Mouse (Mus musculus) lung, embryonic 15.5 days (tissue): ENCODE results near the gene Ubac1. TPM values are rescaled to one million over a fixed set of nuclear protein-coding genes. Genes with fewer than 3 reads are reported as not detected.

Source experiments
- ATAC-seq: fragments of 200-750 bp; cut with Nextera tagmentation; 2 replicates; pipeline ENCODE4 v1.8.0; 2017; ENCODE audit warnings: moderate number of reproducible peaks, borderline replicate concordance; ENCODE audit not compliant: low FRiP score, low TSS enrichment; ENCODE audit errors: extremely low read depth
- H3K27ac ChIP-seq: fragments of 300-500 bp; sonication (generic); 2 replicates; pipeline ENCODE4 v1.5.1; 2015; ENCODE audit warnings: moderate library complexity, mild to moderate bottlenecking, inconsistent platforms
- H3K27me3 ChIP-seq: fragments of 300-500 bp; sonication (generic); 2 replicates; pipeline ENCODE4 v1.6.1; 2015; ENCODE audit warnings: inconsistent platforms
- H3K36me3 ChIP-seq: fragments of 300-500 bp; sonication (generic); 2 replicates; pipeline ENCODE4 v1.6.1; 2015; ENCODE audit warnings: inconsistent platforms
- H3K4me1 ChIP-seq: fragments of 300-500 bp; sonication (generic); 2 replicates; pipeline ENCODE4 v1.6.1; 2015; ENCODE audit warnings: inconsistent platforms
- H3K4me2 ChIP-seq: fragments of 300-500 bp; sonication (generic); 2 replicates; pipeline ENCODE4 v1.6.1; 2015; ENCODE audit warnings: inconsistent platforms, mild to moderate bottlenecking, moderate library complexity
- H3K4me3 ChIP-seq: fragments of 300-500 bp; sonication (generic); 2 replicates; pipeline ENCODE4 v1.5.1; 2015; ENCODE audit warnings: mild to moderate bottlenecking, inconsistent platforms
- H3K9ac ChIP-seq: fragments of 300-500 bp; sonication (generic); 2 replicates; pipeline ENCODE4 v1.6.1; 2015; ENCODE audit warnings: inconsistent platforms
- H3K9me3 ChIP-seq: fragments of 300-500 bp; sonication (generic); 2 replicates; pipeline ENCODE4 v1.6.1; 2016; ENCODE audit warnings: inconsistent platforms
- WGBS: fragments of 180-500 bp; shearing (Covaris S2); methylation state at CpG from one replicate; pipeline ENCODE4 v1.1.7; 2015; 5-methylcytosine and 5-hydroxymethylcytosine counted together
- polyA plus RNA-seq: library from polyadenylated mRNA; unstranded; fragments of >200 nt; fragmentation: Nextera tagmentation; extraction: Ambion mirVana; gene quantifications from 2 replicates; pipeline ENCODE4 v1.2.1, GENCODE M21; 2015

Gene Ubac1
- polyA plus RNA-seq, 1 experiment from 2014 or later = 71.7 TPM

GRCm38 (mm10) chr2:26020714-26021560 lies 610 bp downstream of the Ubac1 start:
- peak; percentile 40; the same call in 1 of the 2 replicates for ATAC-seq
- WGBS = under 1% methylated on average over 38 of the region's 38 CpGs
- peaks cover 5% of the 10 kb centered on the region; the same call in 1 of the 2 replicates for H3K36me3 ChIP-seq
- peak overlapping the region; percentile 68 for H3K9ac ChIP-seq
- H3K27me3 ChIP-seq = no peaks in the 10 kb centered on the region
- peak overlapping the region; percentile 81 for H3K4me3 ChIP-seq
- H3K4me1 ChIP-seq = peaks cover 12% of the 10 kb centered on the region
- H3K27ac ChIP-seq = peak overlapping the region; percentile 81
- H3K4me2 ChIP-seq = peak overlapping the region; percentile 64
- H3K9me3 ChIP-seq = no peaks in the 10 kb centered on the region

- peaks cover 12% of the 10 kb centered on the region for H3K4me1 ChIP-seq
- H3K4me2 ChIP-seq = peak overlapping the region; percentile 64; the same call in 1 of the 2 replicates
- H3K9me3 ChIP-seq = no peaks in the 10 kb centered on the region
- no peak overlapping the region for H3K27ac ChIP-seq
- peaks cover 11% of the 10 kb centered on the region; the same call in 1 of the 2 replicates for H3K36me3 ChIP-seq
- ATAC-seq = no peak
- H3K4me3 ChIP-seq = 0 out of 2 replicates have a peak overlapping the region, but pooled peaks have one; percentile 81
- H3K9ac ChIP-seq = no peak overlapping the region
- WGBS = 69% methylated on average over 3 of the region's 3 CpGs
- no peaks in the 10 kb centered on the region for H3K27me3 ChIP-seq
Observed at GRCm38 (mm10) chr2:26019923-26020322, 1.6 kb downstream of the Ubac1 start.

GRCm38 (mm10) chr2:26017326-26017725 lies 4.2 kb downstream of the Ubac1 start:
- Histone ChIP-seq H3K4me3 (no peak overlapping the region), H3K27me3 (no peaks in the 10 kb centered on the region), H3K9me3 (no peaks in the 10 kb centered on the region), H3K4me1 (peaks cover 12% of the 10 kb centered on the region), H3K9ac (no peak overlapping the region), H3K27ac (no peak overlapping the region), H3K36me3 (peaks cover 24% of the 10 kb centered on the region), H3K4me2 (no peak overlapping the region)
- 74% methylated on average over 4 of the region's 4 CpGs for WGBS
- no peak for ATAC-seq

GRCm38 (mm10) chr2:26013674-26014073 lies 7.9 kb downstream of the Ubac1 start:
- Histone ChIP-seq H3K36me3 (peaks cover 50% of the 10 kb centered on the region), H3K4me1 (no peaks in the 10 kb centered on the region), H3K27ac (no peak overlapping the region), H3K4me2 (no peak overlapping the region), H3K4me3 (no peak overlapping the region), H3K9ac (no peak overlapping the region), H3K27me3 (no peaks in the 10 kb centered on the region), H3K9me3 (no peaks in the 10 kb centered on the region)
- peak; percentile 81; the same call in 1 of the 2 replicates for ATAC-seq
- WGBS = 78% methylated on average over 3 of the region's 3 CpGs

GRCm38 (mm10) chr2:26011420-26011819 lies 10.1 kb downstream of the Ubac1 start:
- H3K4me3 ChIP-seq = no peak overlapping the region
- no peak overlapping the region for H3K9ac ChIP-seq
- H3K27me3 ChIP-seq = no peaks in the 10 kb centered on the region
- H3K27ac ChIP-seq = no peak overlapping the region
- H3K4me1 ChIP-seq = no peaks in the 10 kb centered on the region
- 68% methylated on average over 1 of the region's 1 CpGs for WGBS
- no peak overlapping the region for H3K4me2 ChIP-seq
- no peak for ATAC-seq
- no peaks in the 10 kb centered on the region for H3K9me3 ChIP-seq
- peaks cover 71% of the 10 kb centered on the region for H3K36me3 ChIP-seq

GRCm38 (mm10) chr2:26002001-26002400 lies 19.5 kb downstream of the Ubac1 start:
- ATAC-seq = no peak
- H3K27me3 ChIP-seq = no peaks in the 10 kb centered on the region
- 83% methylated on average over 2 of the region's 2 CpGs for WGBS
- H3K9me3 ChIP-seq = no peaks in the 10 kb centered on the region
- no peak overlapping the region for H3K4me3 ChIP-seq
- H3K27ac ChIP-seq = no peak overlapping the region
- no peaks in the 10 kb centered on the region for H3K4me1 ChIP-seq
- no peak overlapping the region for H3K4me2 ChIP-seq
- H3K36me3 ChIP-seq = peaks cover 73% of the 10 kb centered on the region
- H3K9ac ChIP-seq = no peak overlapping the region

- ATAC-seq = no peak
- no peak overlapping the region for H3K4me3 ChIP-seq
- WGBS = 97% methylated on average over 5 of the region's 5 CpGs
- H3K27me3 ChIP-seq = no peaks in the 10 kb centered on the region
- H3K9me3 ChIP-seq = no peaks in the 10 kb centered on the region
- no peak overlapping the region for H3K9ac ChIP-seq
- no peak overlapping the region for H3K4me2 ChIP-seq
- no peak overlapping the region for H3K27ac ChIP-seq
- peaks cover 64% of the 10 kb centered on the region for H3K36me3 ChIP-seq
- no peaks in the 10 kb centered on the region for H3K4me1 ChIP-seq
Observed at GRCm38 (mm10) chr2:26001136-26001535, 20.4 kb downstream of the Ubac1 start.

- 74% methylated on average over 3 of the region's 3 CpGs for WGBS
- Histone ChIP-seq H3K4me3 (no peak overlapping the region), H3K4me2 (no peak overlapping the region), H3K27ac (no peak overlapping the region), H3K9ac (no peak overlapping the region), H3K4me1 (no peaks in the 10 kb centered on the region), H3K36me3 (peaks cover 37% of the 10 kb centered on the region), H3K27me3 (no peaks in the 10 kb centered on the region), H3K9me3 (no peaks in the 10 kb centered on the region)
- no peak for ATAC-seq
Observed at GRCm38 (mm10) chr2:25997716-25998115, 23.8 kb downstream of the Ubac1 start.

GRCm38 (mm10) chr2:25994791-25995190 lies 26.8 kb downstream of the Ubac1 start:
- Histone ChIP-seq H3K27me3 (no peaks in the 10 kb centered on the region), H3K4me2 (no peak overlapping the region), H3K9ac (no peak overlapping the region), H3K9me3 (no peaks in the 10 kb centered on the region), H3K4me3 (no peak overlapping the region), H3K36me3 (peaks cover 25% of the 10 kb centered on the region), H3K4me1 (no peaks in the 10 kb centered on the region), H3K27ac (no peak overlapping the region)
- ATAC-seq = no peak
- WGBS = 73% methylated on average over 3 of the region's 3 CpGs

GRCm38 (mm10) chr2:25992285-25992684 lies 29.3 kb downstream of the Ubac1 start:
- no peak for ATAC-seq
- Histone ChIP-seq H3K4me1 (no peaks in the 10 kb centered on the region), H3K4me3 (no peak overlapping the region), H3K27me3 (no peaks in the 10 kb centered on the region), H3K27ac (no peak overlapping the region), H3K9ac (no peak overlapping the region), H3K36me3 (peaks cover 2% of the 10 kb centered on the region; the same call in 1 of the 2 replicates), H3K9me3 (no peaks in the 10 kb centered on the region), H3K4me2 (no peak overlapping the region)
- 64% methylated on average over 2 of the region's 2 CpGs for WGBS

- 76% methylated on average over 1 of the region's 1 CpGs for WGBS
- no peaks in the 10 kb centered on the region for H3K9me3 ChIP-seq
- H3K9ac ChIP-seq = no peak overlapping the region
- no peak overlapping the region for H3K4me2 ChIP-seq
- H3K4me3 ChIP-seq = no peak overlapping the region
- no peak for ATAC-seq
- H3K27me3 ChIP-seq = no peaks in the 10 kb centered on the region
- no peaks in the 10 kb centered on the region for H3K4me1 ChIP-seq
- no peak overlapping the region for H3K27ac ChIP-seq
- H3K36me3 ChIP-seq = no peaks in the 10 kb centered on the region
Observed at GRCm38 (mm10) chr2:25989651-25990050, 31.9 kb downstream of the Ubac1 start.

- no peaks in the 10 kb centered on the region for H3K9me3 ChIP-seq
- H3K4me1 ChIP-seq = peaks cover 5% of the 10 kb centered on the region
- H3K27me3 ChIP-seq = no peaks in the 10 kb centered on the region
- WGBS = 79% methylated on average over 6 of the region's 6 CpGs
- H3K36me3 ChIP-seq = no peaks in the 10 kb centered on the region
- no peak overlapping the region for H3K9ac ChIP-seq
- no peak overlapping the region for H3K4me3 ChIP-seq
- no peak overlapping the region for H3K27ac ChIP-seq
- no peak overlapping the region for H3K4me2 ChIP-seq
- ATAC-seq = no peak
Observed at GRCm38 (mm10) chr2:25987817-25988216, 33.7 kb downstream of the Ubac1 start.
